Mouse (Mus musculus): ENCODE data around the gene Zfp638. TPM values are rescaled to one million over a fixed set of nuclear protein-coding genes. Genes with fewer than 3 reads are reported as not detected.

Gene Zfp638
- total RNA-seq (2023): 128 TPM

GRCm38 (mm10) chr6:83866954-83867597, at the start of gene Zfp638:
Zfp638 (plus strand) TSS chr6:83867109.

GRCm38 (mm10) chr6:83831606-83832123, 35.2 kb upstream of the Zfp638 start, which contains the start of gene Paip2b:
Paip2b (minus strand) TSS chr6:83831741.

GRCm38 (mm10) chr6:84008363-84009171, 141.7 kb downstream of the Zfp638 start, which contains the start of gene Dysf:
Dysf (plus strand) TSS chr6:84008590.

Other genes with a start within 250 kb of the Zfp638 start
- gene Clec4f, start 210.9 kb upstream of the Zfp638 start, total RNA-seq (2023): not detected
- not detected for gene Cd207, start 189.3 kb upstream of the Zfp638 start, total RNA-seq (2023)
- gene Vax2, start 155.8 kb upstream of the Zfp638 start, total RNA-seq (2023): not detected
- not detected for gene Atp6v1b1, start 124.1 kb upstream of the Zfp638 start, total RNA-seq (2023)
- not detected for gene Ankrd53, start 104.5 kb upstream of the Zfp638 start, total RNA-seq (2023)
- gene Tex261, start 91.3 kb upstream of the Zfp638 start, total RNA-seq (2023): 53.2 TPM
- 9.6 TPM for gene Nagk, start 72.1 kb upstream of the Zfp638 start, total RNA-seq (2023)
- gene Paip2b, start 35.4 kb upstream of the Zfp638 start, total RNA-seq (2023): 76.6 TPM
- 0.26 TPM for gene Dysf, start 141.5 kb downstream of the Zfp638 start, total RNA-seq (2023)

Measured in CD4-positive naive resting alpha-beta T cell, adult 76 days (primary cell).